Mouse (Mus musculus) liver, adult (tissue): Measurements from ENCODE around the gene Oxsr1.

ENCODE experiments used
- GATA4 ChIP-seq: IDR thresholded peaks from 2 replicates; pipeline ENCODE4 v1.6.1; 2014; ENCODE audit warnings: mild to moderate bottlenecking, low read length; ENCODE audit not compliant: insufficient replicate concordance

Oxsr1 gene

DNA sequence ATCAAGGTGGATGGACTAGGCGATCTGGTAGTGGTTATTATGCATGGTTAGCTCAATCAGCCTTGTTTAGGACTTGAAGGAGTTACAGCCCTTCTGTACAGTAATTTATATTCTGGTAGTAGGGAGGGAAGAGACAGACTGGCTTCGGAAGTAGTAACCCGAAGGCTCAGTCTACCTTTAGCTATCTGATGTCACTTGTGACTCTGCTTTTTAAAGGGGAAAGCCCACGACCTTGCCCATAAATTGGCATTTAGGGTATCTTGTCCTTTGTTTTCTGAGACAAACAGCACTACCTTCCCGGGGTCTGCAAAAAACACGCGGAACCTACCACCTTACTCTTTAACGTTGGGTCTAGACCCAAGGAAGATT, 18.0 kb upstream of the Oxsr1 start:
- TF ChIP-seq GATA4, result no peak

DNA sequence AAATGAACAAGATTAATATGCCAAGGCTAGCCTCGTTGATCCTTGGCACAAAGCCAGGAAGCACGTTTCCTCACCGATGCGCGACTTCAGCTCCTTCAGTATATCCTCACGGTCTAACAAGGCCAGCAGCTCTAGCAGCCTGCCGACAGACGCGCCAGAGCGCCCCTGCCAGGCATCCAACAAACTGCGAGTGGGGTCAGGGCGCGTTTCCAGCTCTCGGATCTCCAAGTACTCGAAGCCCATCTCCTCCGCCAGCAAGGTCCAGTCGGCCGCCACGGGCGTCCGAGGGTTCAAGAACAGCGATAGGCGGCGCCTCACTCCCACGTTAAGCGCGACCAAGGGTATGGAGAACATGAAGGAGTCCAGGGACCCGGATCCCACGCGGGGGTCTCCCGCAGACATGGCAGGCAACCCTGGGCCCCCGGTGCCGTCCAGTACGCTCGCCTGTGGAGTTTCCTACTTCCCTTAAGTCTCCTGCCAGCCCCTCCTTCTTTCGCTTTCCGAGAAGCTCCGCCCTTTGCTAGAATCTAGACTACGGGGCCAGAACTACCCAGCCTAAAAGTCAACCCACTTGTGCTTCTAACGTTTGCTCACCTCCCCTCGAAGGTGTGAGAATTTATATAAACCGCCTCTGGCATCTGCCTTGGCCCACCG, 17.5 kb upstream of the Oxsr1 start, which contains the start of gene Acaa1a:
TSS of gene Acaa1a (plus strand) at position 119 of the 654 bp plus-strand sequence.
- no peak for TF ChIP-seq GATA4

DNA sequence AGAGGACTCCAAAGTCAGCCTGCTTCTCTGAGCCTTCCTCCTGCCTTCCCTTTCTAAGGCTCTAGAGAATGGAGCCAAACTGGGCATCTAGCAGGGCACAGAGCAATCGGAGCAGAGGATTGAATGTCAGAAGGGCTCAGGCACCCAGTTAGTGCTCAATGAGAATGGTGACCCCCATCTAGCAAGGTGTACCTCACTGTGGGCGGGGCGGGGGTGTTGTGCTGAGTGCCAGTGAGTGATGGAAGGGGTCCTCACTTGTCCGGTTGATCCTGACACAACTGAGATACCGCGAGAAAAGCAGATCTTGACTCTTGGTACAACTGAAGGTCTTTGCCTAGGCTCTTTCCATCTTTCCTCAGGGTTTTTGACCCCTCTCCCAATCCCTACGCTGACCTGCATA, 16.9 kb upstream of the Oxsr1 start:
- no peak for TF ChIP-seq GATA4

DNA sequence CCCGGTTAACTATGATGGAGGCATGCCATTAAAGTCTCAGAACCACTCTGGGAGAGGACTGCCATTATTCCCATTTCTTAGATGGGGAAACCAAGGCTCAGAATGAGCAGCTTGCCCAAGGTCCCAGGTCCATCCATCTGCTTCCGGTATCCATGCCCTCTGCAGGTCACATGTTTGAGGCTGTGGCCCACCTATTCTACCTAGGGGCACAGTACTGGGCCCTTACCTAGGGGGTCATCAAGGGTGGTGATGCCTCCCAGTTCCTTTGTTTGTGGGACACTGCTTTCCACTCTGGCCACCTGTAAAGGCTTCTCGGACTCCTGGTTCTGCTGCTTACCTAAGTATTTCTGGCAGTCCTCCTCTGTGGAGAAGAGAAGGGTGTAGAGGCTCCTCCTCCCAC, 16.1 kb upstream of the Oxsr1 start:
- TF ChIP-seq GATA4, result no peak

DNA sequence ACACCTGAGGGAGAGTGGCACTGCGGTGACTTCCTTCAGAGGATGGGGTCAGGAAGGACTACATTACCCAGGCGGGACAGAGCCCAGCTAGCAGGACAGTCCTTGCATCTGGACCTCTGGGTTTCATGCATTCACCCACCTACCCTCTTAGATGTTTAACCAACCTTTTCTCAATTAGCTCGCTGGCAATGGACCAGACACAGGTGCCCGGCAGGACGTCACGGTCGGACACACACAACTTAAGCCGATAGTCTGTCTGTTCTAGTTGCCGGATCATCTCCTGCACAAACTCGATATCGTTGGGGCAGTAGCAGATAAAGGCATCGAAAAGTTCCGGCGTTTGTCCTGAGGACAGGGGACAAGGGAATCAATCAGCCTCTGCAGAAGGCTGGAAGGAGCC, 15.6 kb upstream of the Oxsr1 start:
- TF ChIP-seq GATA4, result no peak

DNA sequence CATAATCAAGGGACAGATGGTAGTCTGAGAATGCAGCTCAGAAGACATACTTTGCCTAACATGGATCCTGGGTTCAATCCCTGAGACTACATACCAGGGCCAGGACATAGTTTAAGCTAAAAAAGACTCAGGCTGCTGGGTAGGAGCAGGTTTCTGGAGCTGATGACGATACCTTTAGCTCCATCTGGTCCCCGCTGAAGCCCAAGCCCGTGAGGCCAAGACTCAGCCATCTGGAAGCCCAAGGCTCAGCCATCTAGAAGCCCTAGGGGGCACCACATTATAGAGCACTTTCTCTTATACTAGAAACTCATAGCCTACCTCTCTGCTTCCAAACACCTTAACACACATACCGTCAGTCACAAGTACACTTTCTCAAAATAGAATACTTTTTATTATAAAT, 13.3 kb upstream of the Oxsr1 start:
- no peak for TF ChIP-seq GATA4

DNA sequence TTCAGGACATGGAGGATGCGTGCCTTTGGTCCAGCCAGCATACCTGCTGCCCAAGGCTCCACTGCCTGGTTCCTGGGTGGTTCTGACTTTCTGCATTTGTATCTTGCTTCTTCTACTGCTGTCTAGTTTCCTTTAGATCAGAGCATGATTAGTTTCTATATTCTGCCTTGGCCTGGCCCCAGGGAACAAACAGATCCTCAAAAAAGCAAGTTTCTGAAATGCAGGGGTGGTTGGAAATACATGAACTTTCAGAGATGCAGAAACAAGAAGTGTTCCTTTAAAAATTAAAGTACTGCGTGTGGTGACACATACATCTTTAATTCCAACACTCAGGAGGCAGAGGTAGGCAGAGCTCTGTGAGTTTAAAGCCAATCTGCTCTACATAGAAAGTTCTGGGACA, 12.6 kb upstream of the Oxsr1 start:
- no peak for TF ChIP-seq GATA4

DNA sequence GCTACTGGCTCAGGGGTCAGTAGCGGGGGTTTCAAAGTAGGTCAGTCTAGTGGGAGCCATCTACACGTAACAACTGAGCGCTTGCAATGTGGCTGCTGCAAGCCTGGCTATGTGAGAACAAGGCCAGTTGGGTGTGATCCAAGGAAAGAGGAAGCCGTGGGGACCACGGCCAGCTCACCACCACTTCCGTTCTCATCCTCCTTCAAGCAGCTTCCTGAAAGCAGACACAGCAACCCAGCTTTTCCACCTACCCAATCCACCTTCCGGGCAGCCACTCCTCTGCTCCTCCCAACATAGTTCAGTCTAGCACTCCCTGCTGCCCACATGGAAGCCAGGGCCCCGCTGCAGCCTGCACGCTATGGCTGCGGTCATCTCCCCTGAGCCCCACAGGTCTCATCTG, 12.1 kb upstream of the Oxsr1 start:
- no peak for TF ChIP-seq GATA4

DNA sequence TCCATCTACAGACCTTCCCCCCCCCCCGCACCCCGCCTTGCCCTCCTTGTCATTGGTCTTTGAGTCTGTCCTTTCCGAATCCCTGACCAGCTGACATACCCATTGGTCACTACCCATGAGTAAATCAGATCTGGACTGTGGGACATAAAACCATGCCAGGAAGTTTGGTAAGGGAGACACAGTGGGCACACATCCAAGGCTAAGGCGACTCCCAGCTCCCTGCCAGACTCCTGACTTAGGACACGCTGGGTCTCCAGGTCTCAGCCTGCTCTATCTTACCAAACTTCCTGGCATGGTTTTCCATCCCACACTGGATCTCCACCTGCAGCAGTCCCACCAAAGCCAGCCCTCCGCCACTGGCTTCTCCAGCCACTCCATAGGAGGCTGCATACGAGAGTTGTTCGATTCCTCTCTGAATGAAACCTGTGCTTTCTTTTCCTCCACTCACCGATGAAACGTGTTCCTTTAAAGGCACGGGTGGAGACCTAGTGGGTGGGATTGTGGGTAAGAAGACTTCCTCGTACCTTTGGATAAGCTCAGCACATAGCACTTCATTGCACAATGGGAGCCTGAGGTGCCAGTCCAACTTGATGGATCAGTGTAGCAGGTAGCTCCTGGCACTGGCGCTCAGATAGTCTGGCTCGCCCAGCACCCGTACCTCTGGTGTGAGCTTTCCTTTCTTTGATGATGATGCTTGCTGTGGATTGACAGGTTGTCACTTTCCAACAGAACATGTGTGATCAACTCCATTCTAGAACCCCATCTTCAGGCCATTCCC, 8.1 kb upstream of the Oxsr1 start:
- no peak for TF ChIP-seq GATA4

DNA sequence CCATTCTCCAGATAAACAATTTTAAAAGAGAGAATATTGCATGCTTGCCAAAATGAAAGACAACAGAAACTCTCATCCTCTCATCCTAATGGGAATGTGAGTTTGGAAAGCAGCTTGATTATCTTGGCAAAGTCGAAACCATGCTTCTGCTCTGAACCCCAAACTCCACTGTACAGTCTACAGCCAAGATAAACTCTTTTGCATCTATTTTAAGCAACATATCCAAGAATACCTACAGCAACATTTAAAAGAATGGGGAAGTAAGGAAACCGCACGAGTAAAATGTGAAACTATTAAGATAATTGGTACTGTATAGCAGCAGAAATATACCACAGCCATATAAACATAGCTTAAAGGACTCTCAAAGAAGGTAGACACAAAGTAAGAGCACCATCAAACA, 6.3 kb upstream of the Oxsr1 start:
- no peak for TF ChIP-seq GATA4

DNA sequence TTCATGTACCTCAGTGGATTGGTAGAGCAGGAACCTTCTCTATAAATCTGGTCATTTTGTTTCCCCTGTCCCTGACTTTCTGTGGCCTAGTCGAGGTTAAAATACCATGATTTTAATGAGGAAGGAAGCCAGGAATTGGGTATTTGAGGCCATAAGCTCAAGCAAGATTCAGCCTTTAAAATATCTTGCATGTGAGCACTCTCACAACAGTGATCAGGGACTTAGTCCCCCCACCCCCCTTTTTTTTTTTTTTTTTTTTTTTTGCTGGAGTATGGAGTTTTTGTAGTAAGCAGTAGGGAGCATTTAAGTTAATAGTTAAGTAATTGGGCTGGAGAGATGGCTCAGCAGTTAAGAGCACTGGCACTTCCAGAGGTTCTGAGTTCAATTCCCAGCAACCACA, 1.9 kb upstream of the Oxsr1 start:
- TF ChIP-seq GATA4, result no peak

DNA sequence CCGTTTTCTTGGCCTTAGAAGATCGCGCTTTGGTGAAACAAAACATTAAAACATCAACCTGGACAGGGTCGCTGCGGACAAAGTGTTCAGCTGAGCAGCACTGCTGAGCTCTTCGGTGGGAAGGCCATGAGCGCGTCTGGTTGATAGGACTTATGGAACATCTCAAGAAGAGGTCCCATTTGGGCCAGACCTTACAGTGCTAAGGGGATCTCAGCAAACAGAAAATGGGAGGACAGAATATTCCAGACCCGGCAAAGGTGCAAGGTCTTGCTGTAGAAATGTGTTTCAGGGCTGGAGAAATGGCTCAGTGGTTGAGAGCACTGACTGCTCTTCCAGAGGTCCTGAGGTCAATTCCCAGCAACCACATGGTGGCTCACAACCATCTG, 1.0 kb upstream of the Oxsr1 start:
- TF ChIP-seq GATA4, result no peak

DNA sequence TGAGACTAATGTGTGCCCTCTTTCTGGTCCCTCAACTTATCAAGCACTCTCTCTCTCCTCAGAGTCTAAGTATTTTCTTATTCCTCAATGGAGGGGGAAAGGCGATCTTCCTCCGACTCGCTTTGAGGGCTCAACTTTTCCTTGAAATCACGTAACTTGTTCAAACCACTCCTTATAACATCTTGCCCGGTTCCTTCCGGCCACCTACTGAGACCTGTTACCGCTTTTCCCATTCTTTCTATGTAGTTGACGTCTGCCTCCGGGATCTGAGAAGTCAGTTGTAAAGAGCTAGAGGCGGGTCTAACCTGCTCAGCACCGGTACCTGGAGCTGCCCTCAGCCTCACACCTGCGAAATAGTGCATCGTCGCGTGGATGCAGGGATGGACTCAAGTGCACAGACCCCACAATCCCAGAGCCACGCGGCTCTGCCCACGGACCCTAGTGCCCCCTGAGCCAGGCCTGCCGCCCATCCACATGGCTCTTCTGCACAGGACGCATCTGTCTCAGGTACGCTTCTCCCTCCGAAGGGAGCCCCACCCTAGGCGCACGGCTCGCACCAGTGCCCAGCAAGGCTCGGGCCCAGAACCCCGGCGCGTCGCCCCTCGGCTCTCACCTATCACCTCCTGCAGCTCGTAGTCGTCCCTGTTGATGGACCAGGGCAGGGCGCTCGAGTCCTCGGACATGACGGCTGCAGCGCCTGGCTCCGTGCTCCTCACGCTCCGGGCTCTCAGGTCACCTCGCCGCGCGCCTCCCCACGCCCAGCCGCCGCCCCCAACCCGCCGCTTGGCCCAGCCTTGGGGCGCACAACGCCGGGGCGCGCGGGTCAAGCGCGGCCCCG, 616 bp downstream of the Oxsr1 start:
- TF ChIP-seq GATA4, result no peak

DNA sequence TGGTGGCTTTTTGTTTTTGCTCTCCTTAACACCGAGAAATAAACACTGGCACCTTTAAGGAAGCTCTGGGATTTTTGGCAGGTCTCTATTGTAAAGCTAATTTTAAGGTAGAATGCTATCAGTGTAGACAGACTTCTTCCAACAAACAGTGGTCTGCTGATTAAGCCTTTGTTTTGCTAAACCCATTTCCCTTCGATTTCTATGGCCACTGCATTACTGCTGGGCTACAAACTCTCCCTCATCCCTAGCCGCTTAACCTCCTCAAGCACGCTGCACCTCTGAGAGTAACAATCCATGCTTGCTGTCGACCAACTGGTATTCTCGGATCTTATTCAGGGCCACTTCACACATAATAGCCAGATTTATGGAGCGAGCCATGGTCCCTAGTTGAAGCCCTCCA, 1.3 kb downstream of the Oxsr1 start:
- TF ChIP-seq GATA4, result no peak

DNA sequence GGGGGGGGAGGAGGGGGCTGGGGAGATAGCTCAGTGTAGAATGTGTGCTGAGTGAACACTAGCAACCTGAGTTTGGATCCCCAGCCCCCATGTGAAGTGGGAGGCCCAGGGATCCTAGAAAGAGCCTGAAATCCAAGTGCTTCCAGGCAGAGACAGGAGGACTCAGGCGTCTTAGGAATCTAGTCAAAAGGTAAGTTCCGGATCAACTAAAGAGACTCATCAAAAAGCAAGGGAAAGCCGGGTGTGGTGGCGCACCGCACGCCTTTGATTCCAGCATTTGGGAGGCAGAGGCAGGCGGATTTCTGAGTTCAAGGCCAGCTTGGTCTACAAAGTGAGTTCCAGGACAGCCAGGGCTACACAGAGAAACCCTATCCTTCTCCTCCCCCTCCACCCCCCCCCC, 1.8 kb downstream of the Oxsr1 start:
- no peak for TF ChIP-seq GATA4

DNA sequence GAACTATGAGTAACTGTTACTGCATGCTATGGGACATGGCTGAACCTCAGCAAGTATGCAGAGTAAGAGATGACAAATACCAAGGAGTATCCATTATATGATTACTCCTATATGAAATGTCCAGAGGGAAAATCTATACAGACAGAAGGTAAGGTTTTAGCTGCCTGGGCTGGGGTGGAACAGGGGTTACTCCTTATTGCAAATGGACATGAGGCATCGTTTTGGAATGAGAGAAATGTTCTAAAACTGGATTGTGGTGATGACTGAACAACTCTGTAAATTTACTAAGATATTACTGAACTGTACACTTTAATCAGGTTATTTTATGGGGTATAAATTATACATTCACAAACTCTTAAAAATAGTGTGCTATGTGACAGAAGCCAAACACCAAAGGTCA, 3.3 kb downstream of the Oxsr1 start:
- no peak for TF ChIP-seq GATA4
